Mouse (Mus musculus): ENCODE results near the gene Hoxa11. TPM values are rescaled to one million over a fixed set of nuclear protein-coding genes. Genes with fewer than 3 reads are reported as not detected.
A peak's percentile ranks its signal among the peaks of the same experiment; 100 is the strongest.

Gene Hoxa11
- total RNA-seq, 2 experiments from 2014 or later = not detected

GRCm38 (mm10) chr6:52237346-52238154 is 8.1 kb downstream of the Hoxa11 start:
- DNase-seq (ENCODE audit: low spot score in 2 of 2) = no peak
- intact Hi-C loops (cut with DNase I) = no loop called here

- DNase-seq (ENCODE audit: low spot score in 2 of 2) = no peak
- intact Hi-C loops (cut with DNase I) = no loop called here
These were observed 8.8 kb downstream of the Hoxa11 start for GRCm38 (mm10) chr6:52236806-52237205.

- intact Hi-C loops (cut with DNase I) = no loop called here
- no peak for DNase-seq (ENCODE audit: low spot score in 2 of 2)
These were observed 9.7 kb downstream of the Hoxa11 start for GRCm38 (mm10) chr6:52235866-52236265.

GRCm38 (mm10) chr6:52235267-52235666 is 10.3 kb downstream of the Hoxa11 start:
- no peak for DNase-seq (ENCODE audit: low spot score in 2 of 2)
- intact Hi-C loops (cut with DNase I) = no loop called here

- no peak for DNase-seq (ENCODE audit: low spot score in 2 of 2)
- intact Hi-C loops (cut with DNase I) = no loop called here
These were observed 11.0 kb downstream of the Hoxa11 start for GRCm38 (mm10) chr6:52234428-52235140.

- DNase-seq (ENCODE audit: low spot score in 2 of 2) = peak in 1 of 2 experiments; percentile 7
- intact Hi-C loops (cut with DNase I) = no loop called here
These were observed 11.8 kb downstream of the Hoxa11 start for GRCm38 (mm10) chr6:52233546-52234427.

GRCm38 (mm10) chr6:52232984-52233545 is 12.5 kb downstream of the Hoxa11 start:
- no peak for DNase-seq (ENCODE audit: low spot score in 2 of 2)
- intact Hi-C loops (cut with DNase I) = no loop called here

GRCm38 (mm10) chr6:52232568-52232965 is 13.0 kb downstream of the Hoxa11 start:
- peak in 1 of 2 experiments; percentile 13 for DNase-seq (ENCODE audit: low spot score in 2 of 2)
- intact Hi-C loops (cut with DNase I) = no loop called here

GRCm38 (mm10) chr6:52231885-52232567 is 13.6 kb downstream of the Hoxa11 start:
- DNase-seq (ENCODE audit: low spot score in 2 of 2) = no peak
- intact Hi-C loops (cut with DNase I) = no loop called here

GRCm38 (mm10) chr6:52230516-52231165 is 15.0 kb downstream of the Hoxa11 start, which contains the start of gene Hoxa9:
Hoxa9 (minus strand) TSS chr6:52231089.
- intact Hi-C loops (cut with DNase I) = no loop called here
- no peak for DNase-seq (ENCODE audit: low spot score in 2 of 2)

- intact Hi-C loops (cut with DNase I) = no loop called here
- peak in 1 of 2 experiments; percentile 3 for DNase-seq (ENCODE audit: low spot score in 2 of 2)
These were observed 15.8 kb downstream of the Hoxa11 start for GRCm38 (mm10) chr6:52229558-52230416.

- DNase-seq (ENCODE audit: low spot score in 2 of 2) = no peak
- intact Hi-C loops (cut with DNase I) = no loop called here
These were observed 16.8 kb downstream of the Hoxa11 start for GRCm38 (mm10) chr6:52228475-52229465.

GRCm38 (mm10) chr6:52227470-52228222 is 18.0 kb downstream of the Hoxa11 start:
- DNase-seq (ENCODE audit: low spot score in 2 of 2) = no peak
- intact Hi-C loops (cut with DNase I) = no loop called here

GRCm38 (mm10) chr6:52226569-52227257 is 18.9 kb downstream of the Hoxa11 start:
- DNase-seq (ENCODE audit: low spot score in 2 of 2) = no peak
- intact Hi-C loops (cut with DNase I) = no loop called here
